Mouse (Mus musculus) hindbrain, embryonic 10.5 days (tissue): Measurements from ENCODE around the gene Kdm2b. TPM values are rescaled to one million over a fixed set of nuclear protein-coding genes. Genes with fewer than 3 reads are reported as not detected.

Experiments used
- DNase-seq: peaks from one replicate; pipeline ENCODE4 v3.0.0-alpha.2; 2017; ENCODE audit warnings: low spot score
- H3K27ac ChIP-seq: fragments of 300-500 bp; sonication (generic); 2 replicates; pipeline ENCODE4 v1.5.1; 2016; ENCODE audit warnings: mild to moderate bottlenecking, moderate library complexity
- H3K27me3 ChIP-seq: fragments of 300-500 bp; sonication (generic); 2 replicates; pipeline ENCODE4 v1.6.1; 2016; ENCODE audit warnings: mild to moderate bottlenecking; ENCODE audit not compliant: poor library complexity, insufficient read depth, severe bottlenecking
- H3K36me3 ChIP-seq: fragments of 300-500 bp; sonication (generic); 2 replicates; pipeline ENCODE4 v1.6.1; 2016; ENCODE audit warnings: mild to moderate bottlenecking, moderate library complexity
- H3K4me1 ChIP-seq: fragments of 300-500 bp; sonication (generic); replicated peaks from 2 replicates; pipeline ENCODE4 v1.6.1; 2016; ENCODE audit warnings: mild to moderate bottlenecking
- H3K4me3 ChIP-seq: fragments of 300-500 bp; sonication (generic); 2 replicates; pipeline ENCODE4 v1.5.1; 2016; ENCODE audit warnings: mild to moderate bottlenecking, moderate library complexity
- H3K9me3 ChIP-seq: fragments of 300-500 bp; sonication (generic); 2 replicates; pipeline ENCODE4 v1.6.1; 2016; ENCODE audit warnings: mild to moderate bottlenecking, moderate library complexity
- WGBS: fragments of 180-500 bp; shearing (Covaris S2); methylation state at CpG from one replicate; pipeline ENCODE4 v1.1.7; 2016; 5-methylcytosine and 5-hydroxymethylcytosine counted together
- polyA plus RNA-seq: library from polyadenylated mRNA; unstranded; fragments of >200 nt; fragmentation: Nextera tagmentation; extraction: Ambion mirVana; gene quantifications from 2 replicates; pipeline ENCODE4 v1.2.1, GENCODE M21; 2016

The Kdm2b gene
- polyA plus RNA-seq, 1 experiment from 2014 or later = 92.4 TPM

DNA sequence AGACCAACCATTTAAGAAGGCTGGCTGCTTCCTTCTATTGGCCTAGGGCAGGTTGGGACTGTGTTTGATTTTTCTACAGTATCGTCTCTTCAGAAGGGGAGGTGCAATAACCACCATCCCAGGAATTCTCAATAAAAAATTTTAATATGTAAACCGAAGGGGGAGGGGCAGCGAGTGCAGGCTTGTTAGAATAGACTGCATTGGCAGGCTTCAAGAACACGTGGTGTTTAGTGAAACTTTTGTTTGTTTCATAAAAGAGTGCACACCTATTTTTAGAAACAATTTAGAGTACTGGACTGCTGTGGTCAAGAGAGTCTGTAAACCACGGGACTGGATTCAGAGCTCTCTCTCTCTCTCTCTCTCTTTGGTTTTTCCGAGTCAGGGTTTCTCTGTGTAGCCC is 33.4 kb upstream of the Kdm2b start:
- no peaks in the 10 kb centered on the region for H3K9me3 ChIP-seq
- H3K4me1 ChIP-seq = peaks cover 27% of the 10 kb centered on the region
- no peak for DNase-seq
- no peak overlapping the region for H3K4me3 ChIP-seq
- H3K27me3 ChIP-seq = no peaks in the 10 kb centered on the region
- peaks cover 4% of the 10 kb centered on the region; the same call in 1 of the 2 replicates for H3K36me3 ChIP-seq
- H3K27ac ChIP-seq = no peak overlapping the region
- 90% methylated on average over 6 of the region's 6 CpGs for WGBS

DNA sequence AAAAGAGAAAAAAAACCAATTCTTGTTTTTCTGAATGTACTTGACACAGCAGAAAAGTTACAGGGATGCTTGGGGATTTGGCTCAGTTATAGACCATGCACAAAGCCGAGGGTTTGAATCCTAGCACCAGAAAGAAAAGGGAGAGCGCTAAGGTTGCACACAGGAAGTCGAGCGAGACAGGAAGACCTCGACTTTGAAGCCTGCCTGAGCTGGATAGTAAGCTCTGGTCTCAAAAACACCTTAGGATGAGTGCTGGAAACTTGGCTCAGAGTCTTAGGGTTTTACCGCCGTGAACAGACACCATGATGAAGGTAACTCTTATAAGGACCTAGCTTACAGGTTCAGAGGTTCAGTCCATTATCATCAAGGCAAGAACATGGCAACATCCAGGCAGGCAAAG is 31.8 kb upstream of the Kdm2b start:
- whole genome bisulfite sequencing = 89% methylated on average over 7 of the region's 7 CpGs
- peaks cover 38% of the 10 kb centered on the region for H3K4me1 ChIP-seq
- H3K27ac ChIP-seq = no peak overlapping the region

DNA sequence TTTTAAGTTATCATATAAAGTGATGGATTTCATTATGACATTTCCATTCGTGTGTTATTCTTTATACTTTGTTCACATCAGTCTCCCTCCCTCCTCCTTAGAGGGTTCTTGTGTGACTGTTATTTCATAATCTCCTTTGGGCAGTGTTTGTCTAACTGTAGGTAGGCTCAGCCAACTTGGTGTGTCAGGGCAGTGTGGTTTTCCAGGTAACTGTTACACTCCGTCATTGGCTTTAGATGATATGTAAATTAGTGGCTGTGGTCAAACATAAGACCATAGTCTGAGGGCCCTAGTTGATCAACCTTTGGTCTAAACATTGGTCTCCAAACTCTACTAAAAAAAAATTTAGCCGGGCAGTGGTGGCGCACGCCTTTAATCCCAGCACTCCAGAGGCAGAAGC is 30.8 kb upstream of the Kdm2b start:
- H3K27ac ChIP-seq = no peak overlapping the region

More for the DNA sequence above, 31.8 kb upstream of the Kdm2b start:
- Histone ChIP-seq H3K27me3 (no peaks in the 10 kb centered on the region), H3K36me3 (0 out of 2 replicates have a peak, but pooled peaks cover 8% of the 10 kb centered on the region), H3K9me3 (no peaks in the 10 kb centered on the region), H3K4me3 (no peak overlapping the region)
- DNase-seq = no peak

DNA sequence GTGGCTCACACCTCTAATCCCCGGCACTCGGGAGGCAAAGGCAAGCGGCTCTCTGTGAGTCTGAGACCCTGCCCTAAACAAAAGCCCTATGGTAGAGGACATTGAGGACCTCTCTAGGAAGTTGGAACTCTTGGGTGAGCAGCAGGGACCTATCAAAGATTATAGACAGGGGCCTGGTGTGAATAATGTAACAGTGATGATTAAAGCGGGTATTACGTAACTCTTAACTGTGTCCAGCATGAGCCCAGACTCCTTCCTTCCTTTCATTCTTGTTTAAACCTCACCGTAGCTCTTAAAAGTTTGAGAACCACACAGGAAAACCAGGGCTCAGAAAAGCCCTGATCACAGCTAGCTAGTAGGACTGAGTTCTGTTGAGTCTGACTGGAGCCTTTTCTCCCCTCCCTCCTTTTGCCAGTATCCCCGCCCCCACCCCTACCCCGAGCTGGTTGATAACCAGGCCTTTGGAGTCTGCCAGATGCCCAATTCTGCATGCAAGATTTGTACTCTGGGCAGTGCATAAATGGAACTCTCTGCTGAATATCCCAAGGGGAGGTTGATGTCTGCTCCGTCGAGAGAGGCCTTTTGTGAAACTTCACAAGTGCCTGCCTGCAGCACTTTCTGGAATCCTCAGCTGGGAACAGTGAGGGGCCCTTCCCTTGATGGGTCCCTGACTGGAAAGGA is 29.9 kb upstream of the Kdm2b start:
- 0 out of 2 replicates have a peak, but pooled peaks cover 8% of the 10 kb centered on the region for H3K36me3 ChIP-seq
- H3K4me1 ChIP-seq = peaks cover 51% of the 10 kb centered on the region
- H3K4me3 ChIP-seq = no peak overlapping the region
- no peaks in the 10 kb centered on the region for H3K9me3 ChIP-seq
- WGBS = 64% methylated on average over 10 of the region's 10 CpGs
- peaks cover 3% of the 10 kb centered on the region; the same call in 1 of the 2 replicates for H3K27me3 ChIP-seq
- peak overlapping the region; percentile 31 for H3K27ac ChIP-seq
- no peak for DNase-seq

More for the DNA sequence above, 30.8 kb upstream of the Kdm2b start:
- no peak for DNase-seq
- Histone ChIP-seq H3K9me3 (no peaks in the 10 kb centered on the region), H3K4me1 (peaks cover 44% of the 10 kb centered on the region), H3K36me3 (0 out of 2 replicates have a peak, but pooled peaks cover 8% of the 10 kb centered on the region), H3K4me3 (no peak overlapping the region), H3K27me3 (peaks cover 3% of the 10 kb centered on the region; the same call in 1 of the 2 replicates)
- WGBS = 94% methylated on average over 5 of the region's 5 CpGs

DNA sequence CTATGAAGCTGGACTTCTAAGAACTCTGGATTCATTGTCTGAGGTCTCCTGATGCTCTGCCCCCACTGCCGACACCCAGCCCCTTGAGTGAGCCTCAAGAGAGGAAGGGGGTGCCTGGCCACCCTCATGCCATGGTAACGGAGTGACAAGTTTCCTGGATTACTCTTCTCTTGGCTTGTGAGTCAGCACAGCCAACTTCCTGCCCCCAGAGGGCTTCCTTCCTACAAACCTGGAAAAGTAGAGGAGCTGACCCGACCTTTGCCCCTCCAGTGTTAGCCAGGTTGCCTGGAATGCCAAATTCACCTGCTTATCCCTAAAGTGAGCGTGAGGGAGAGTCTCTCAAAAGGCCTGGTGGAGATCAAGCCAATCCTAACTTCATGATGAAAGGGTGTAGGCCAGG is 27.9 kb upstream of the Kdm2b start:
- no peak for DNase-seq
- no peak overlapping the region for H3K27ac ChIP-seq
- peaks cover 3% of the 10 kb centered on the region; the same call in 1 of the 2 replicates for H3K27me3 ChIP-seq
- H3K36me3 ChIP-seq = 0 out of 2 replicates have a peak, but pooled peaks cover 8% of the 10 kb centered on the region
- H3K4me3 ChIP-seq = no peak overlapping the region
- H3K9me3 ChIP-seq = no peaks in the 10 kb centered on the region
- 82% methylated on average over 4 of the region's 4 CpGs for WGBS
- peaks cover 58% of the 10 kb centered on the region for H3K4me1 ChIP-seq

DNA sequence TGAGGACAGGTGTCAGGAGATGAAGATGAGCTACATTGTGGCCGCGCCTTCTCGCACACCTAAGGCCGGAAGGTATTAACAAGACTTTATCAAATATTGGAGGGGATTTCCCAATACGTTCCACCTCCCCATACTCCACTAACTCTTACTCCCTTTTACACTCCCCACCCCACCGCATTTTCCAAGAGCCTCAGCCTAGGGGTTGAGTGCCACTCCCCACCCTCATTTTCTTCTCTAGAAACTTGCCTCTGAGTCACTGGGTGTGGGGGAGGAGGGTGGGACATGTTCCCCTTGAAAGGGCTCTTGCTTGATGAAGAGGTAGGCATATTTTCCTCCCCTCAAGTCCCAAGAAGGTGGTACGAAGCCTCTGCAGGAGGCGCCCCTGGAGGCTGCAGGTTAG is 26.3 kb upstream of the Kdm2b start:
- peak overlapping the region; percentile 93 for H3K27ac ChIP-seq
- H3K36me3 ChIP-seq = 0 out of 2 replicates have a peak, but pooled peaks cover 8% of the 10 kb centered on the region
- peaks cover 3% of the 10 kb centered on the region; the same call in 1 of the 2 replicates for H3K27me3 ChIP-seq
- no peak for DNase-seq
- WGBS = 21% methylated on average over 8 of the region's 8 CpGs
- H3K4me1 ChIP-seq = peaks cover 58% of the 10 kb centered on the region
- H3K4me3 ChIP-seq = peak overlapping the region; percentile 78
- H3K9me3 ChIP-seq = no peaks in the 10 kb centered on the region

DNA sequence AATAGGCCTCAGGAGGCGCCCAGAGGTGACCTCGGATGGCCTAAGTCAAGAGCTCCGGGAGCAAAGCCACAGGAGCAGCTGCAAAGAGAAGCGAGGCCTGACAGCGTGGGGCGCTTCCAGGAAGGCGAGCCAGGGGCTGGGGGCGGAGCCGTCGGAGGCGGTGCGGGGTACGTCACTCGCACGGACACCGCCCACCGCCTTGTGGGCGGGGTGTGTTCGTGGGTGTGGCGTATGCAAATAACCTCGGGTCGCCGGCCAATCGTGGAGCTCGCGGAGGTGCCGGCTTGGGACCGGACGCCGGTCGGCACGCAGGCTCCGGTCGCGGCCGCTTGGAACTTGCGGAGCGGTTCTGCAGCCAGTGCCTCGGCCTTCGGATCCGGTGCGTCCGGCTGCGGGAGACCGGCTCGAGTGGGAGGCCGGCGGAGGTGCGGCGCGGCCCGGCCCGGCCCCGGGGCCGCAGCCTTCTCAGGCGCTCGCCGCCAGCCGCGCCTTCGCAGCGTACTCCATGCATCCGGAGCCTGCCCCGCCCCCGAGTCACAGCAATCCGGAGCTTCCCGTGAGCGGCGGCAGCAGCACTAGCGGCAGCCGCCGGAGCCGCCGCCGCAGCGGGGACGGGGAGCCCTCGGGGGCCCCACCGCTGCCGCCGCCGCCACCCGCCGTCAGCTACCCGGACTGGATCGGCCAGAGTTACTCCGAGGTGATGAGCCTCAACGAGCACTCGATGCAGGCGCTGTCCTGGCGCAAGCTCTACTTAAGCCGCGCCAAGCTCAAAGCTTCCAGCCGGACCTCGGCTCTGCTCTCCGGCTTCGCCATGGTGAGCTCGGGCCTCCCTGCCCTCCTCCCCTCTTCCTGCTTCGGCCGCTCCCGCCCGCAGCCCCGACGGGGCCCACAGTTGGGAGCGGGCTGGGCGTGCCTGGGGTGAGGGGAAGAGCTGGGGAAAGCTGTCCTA is 25.4 kb upstream of the Kdm2b start, which contains the start of gene Orai1:
Gene Orai1 (plus strand): TSS at position 322 of the 949 bp plus-strand sequence.
- under 1% methylated on average over 106 of the region's 106 CpGs for WGBS
- peaks cover 58% of the 10 kb centered on the region for H3K4me1 ChIP-seq
- peak; percentile 98 for DNase-seq
- H3K27ac ChIP-seq = peak within 1 kb of the TSS; percentile 93
- 0 out of 2 replicates have a peak, but pooled peaks cover 8% of the 10 kb centered on the region for H3K36me3 ChIP-seq
- peaks cover 3% of the 10 kb centered on the region; the same call in 1 of the 2 replicates for H3K27me3 ChIP-seq
- peak within 1 kb of the TSS; percentile 78 for H3K4me3 ChIP-seq
- no peaks in the 10 kb centered on the region for H3K9me3 ChIP-seq

DNA sequence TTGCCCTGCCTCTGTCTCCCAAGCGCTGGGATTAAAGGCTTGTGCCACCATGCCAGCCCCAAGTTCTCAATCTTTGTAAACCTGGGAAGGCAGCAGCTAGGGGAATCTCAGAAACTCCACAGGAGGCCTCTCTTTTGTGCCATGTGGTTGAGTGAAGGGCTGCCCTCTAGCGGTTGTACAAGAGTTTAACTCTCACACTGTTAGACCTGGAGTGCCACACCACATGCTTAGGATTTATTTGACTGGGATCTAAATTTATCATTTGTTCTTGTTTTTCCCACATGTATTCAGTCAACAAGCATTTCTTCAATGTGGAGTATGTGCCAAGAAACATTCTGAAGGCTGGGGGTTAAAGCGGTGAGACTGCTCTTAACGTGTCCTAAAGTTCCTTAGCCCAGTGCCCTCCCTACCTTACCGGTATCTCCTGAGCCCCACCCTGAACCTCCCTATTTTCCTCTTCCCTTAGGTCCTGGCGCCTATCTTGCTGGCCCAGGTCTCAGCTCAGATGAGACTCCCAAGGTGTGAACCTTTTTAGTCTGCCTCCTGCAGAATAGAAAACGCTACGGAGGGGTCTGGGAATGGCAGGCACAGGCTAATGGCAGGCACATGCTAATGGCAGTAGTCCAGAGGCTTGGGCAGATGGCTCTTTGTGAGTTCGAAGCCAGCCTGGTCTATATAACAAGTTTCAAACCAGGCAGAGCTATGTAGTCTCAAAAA is 24.1 kb upstream of the Kdm2b start:
- Histone ChIP-seq H3K27ac (0 out of 2 replicates have a peak overlapping the region, but pooled peaks have one; percentile 8), H3K36me3 (0 out of 2 replicates have a peak, but pooled peaks cover 8% of the 10 kb centered on the region), H3K27me3 (peaks cover 3% of the 10 kb centered on the region; the same call in 1 of the 2 replicates), H3K4me1 (peaks cover 46% of the 10 kb centered on the region), H3K4me3 (no peak overlapping the region), H3K9me3 (no peaks in the 10 kb centered on the region)
- peak; percentile 66 for DNase-seq
- WGBS = 66% methylated on average over 9 of the region's 9 CpGs

DNA sequence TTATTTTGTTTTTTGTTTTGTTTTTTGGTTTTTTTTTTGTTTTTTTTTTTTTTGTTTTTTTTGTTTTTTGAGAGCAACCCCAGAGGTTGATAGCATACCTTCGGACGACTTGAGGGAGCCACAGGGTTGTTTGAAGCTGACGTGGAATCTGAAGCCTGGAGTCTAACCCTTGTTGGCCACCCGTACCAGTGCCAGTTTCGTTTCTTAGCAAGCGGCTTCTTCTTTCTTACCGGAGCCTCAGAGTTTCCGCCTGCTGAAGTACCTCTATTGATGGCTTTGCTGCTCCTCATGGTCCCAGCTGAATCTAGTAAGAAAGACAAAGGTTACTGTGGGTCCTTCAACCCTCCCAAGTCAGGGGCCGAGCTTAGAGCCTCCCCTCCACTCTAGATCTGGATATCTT is 22.1 kb upstream of the Kdm2b start:
- peaks cover 27% of the 10 kb centered on the region for H3K4me1 ChIP-seq
- H3K27me3 ChIP-seq = peaks cover 3% of the 10 kb centered on the region; the same call in 1 of the 2 replicates
- H3K27ac ChIP-seq = no peak overlapping the region
- WGBS = 93% methylated on average over 9 of the region's 9 CpGs
- H3K9me3 ChIP-seq = no peaks in the 10 kb centered on the region
- no peak for DNase-seq
- no peaks in the 10 kb centered on the region for H3K36me3 ChIP-seq
- H3K4me3 ChIP-seq = no peak overlapping the region

DNA sequence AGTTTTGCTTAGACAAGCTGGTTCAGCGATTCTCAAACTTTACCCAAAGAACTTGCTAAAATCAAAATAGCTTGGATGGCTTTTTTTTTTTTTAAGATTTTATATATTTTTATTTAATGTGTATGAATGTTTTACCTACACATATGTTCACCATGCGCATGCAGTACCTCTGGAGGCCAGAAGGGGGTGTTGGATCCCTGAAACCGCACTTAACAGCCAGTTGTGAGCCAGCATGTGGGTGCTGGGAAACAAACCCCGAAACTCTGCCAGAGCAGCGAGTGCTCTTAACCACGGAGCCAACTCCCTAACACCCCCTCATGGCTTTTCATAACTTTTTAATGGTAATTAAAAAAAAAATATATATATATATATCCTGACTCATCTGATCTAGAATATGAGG is 21.2 kb upstream of the Kdm2b start:
- 89% methylated on average over 6 of the region's 6 CpGs for WGBS
- no peak for DNase-seq

DNA sequence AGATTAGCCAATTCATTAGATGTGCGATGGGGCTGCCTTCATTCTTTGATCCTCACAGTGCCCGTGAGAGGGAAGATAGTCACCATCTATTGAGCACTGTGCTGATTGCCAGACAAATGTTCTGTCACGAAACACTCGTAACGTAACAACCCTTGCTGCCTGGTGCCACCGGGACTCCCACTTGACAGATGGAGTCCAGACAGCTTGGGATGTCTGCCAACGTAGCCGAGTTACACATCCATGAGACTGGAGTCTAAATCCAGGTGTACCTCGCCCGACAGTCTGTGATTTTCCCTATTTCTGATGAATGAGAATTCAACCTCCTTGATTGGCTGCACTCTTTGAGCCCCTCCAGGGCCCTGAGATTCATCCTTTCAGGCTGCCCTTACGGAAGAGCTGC is 20.2 kb upstream of the Kdm2b start:
- Histone ChIP-seq H3K27me3 (no peaks in the 10 kb centered on the region), H3K36me3 (no peaks in the 10 kb centered on the region), H3K4me3 (no peak overlapping the region), H3K4me1 (peaks cover 24% of the 10 kb centered on the region), H3K27ac (no peak overlapping the region), H3K9me3 (no peaks in the 10 kb centered on the region)
- no peak for DNase-seq
- 88% methylated on average over 11 of the region's 11 CpGs for WGBS

More for the DNA sequence above, 21.2 kb upstream of the Kdm2b start:
- no peak overlapping the region for H3K4me3 ChIP-seq
- H3K27ac ChIP-seq = no peak overlapping the region
- no peaks in the 10 kb centered on the region for H3K27me3 ChIP-seq
- no peaks in the 10 kb centered on the region for H3K9me3 ChIP-seq
- no peaks in the 10 kb centered on the region for H3K36me3 ChIP-seq
- peaks cover 26% of the 10 kb centered on the region for H3K4me1 ChIP-seq

DNA sequence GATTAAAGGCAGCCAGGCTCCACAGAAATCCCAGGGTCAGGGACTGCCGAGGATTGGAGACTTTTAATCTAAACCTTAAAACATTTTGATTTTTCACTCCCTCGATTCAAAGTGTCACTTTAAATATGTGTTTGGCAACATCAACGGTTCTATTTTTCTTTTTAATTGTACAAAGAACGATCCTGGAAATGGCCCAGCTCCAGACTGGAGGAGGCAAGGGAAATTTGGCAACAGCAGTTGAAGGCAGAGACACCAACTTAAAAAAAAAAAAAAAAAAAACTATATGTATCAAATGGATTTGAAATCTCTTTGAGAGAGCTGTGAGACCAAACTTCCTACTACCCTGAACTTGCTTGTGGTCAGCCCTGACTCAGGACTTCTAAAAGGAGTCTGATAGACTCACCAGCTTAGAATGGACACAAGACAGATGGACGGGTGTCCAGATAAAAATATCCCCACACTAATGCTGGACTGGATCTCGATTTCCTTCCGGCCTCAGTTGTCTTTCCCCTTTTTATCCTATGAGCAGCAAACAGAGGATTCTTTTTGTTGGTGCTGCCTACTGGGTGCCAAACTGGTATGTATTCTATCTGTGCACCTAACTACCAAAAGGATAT is 19.4 kb upstream of the Kdm2b start:
- H3K9me3 ChIP-seq = no peaks in the 10 kb centered on the region
- H3K27ac ChIP-seq = no peak overlapping the region
- H3K27me3 ChIP-seq = no peaks in the 10 kb centered on the region
- no peak for DNase-seq
- H3K4me1 ChIP-seq = peaks cover 16% of the 10 kb centered on the region
- H3K36me3 ChIP-seq = no peaks in the 10 kb centered on the region
- H3K4me3 ChIP-seq = no peak overlapping the region
- 89% methylated on average over 7 of the region's 7 CpGs for WGBS
